12 mouse cellular contexts compared by ENCODE assay signal in genomic region chr5:90608906-90609305, GRCm38 (mm10). TPM values are rescaled to one million over a fixed set of nuclear protein-coding genes. Genes with fewer than 3 reads are reported as not detected.
DNase-seq lines count a peak whose midpoint lies in the region; ATAC-seq lines count a peak whose summit lies in the region.
"Had no signal": no experiment of that assay in that cellular context is flagged by ENCODE, and none has a peak within 500 bp of the region (broad histone marks: within the 10 kb centered on the region; RNA-seq: fewer than 3 reads in every experiment).

No protein-coding gene starts in this region.

- peak; percentile 37 for DNase-seq in limb, embryonic 11.5 days (ENCODE audit: low spot score)
- DNase-seq in limb, embryonic 10.5 days (ENCODE audit: low spot score) = no peak
- DNase-seq in forelimb bud, embryonic 11.5 days (ENCODE audit: low read depth, low spot score) = peak; percentile 32
- DNase-seq in kidney, postnatal 4 days = peak; percentile 23 to 44
- peak; percentile 32 for DNase-seq in lung, postnatal 25 days (ENCODE audit: low spot score)
- DNase-seq in cerebellum, adult 11 months = no peak
- DNase-seq in gastrocnemius, postnatal 10 days = no peak
- DNase-seq: layer of hippocampus, adult 9-11 months; thymus, postnatal 14 days had no signal

- H3K9me3 ChIP-seq in limb, embryonic 11.5 days (ENCODE audit: control insufficient read depth, low read length) = no peaks in the 10 kb centered on the region
- H3K9me3 ChIP-seq in limb, embryonic 10.5 days (replicated peaks) = no peaks in the 10 kb centered on the region

- ATAC-seq in limb, embryonic 11.5 days (ENCODE audit: insufficient number of reproducible peaks, low FRiP score, low TSS enrichment, low read depth) = no peak

- H3K4me2 ChIP-seq in limb, embryonic 11.5 days (ENCODE audit: low read depth, severe bottlenecking) = no peak overlapping the region

- H3K9ac ChIP-seq in limb, embryonic 11.5 days (ENCODE audit: low read length) = no peak overlapping the region
- H3K9ac ChIP-seq: liver, embryonic 14.5 days had no signal

- H3K27me3 ChIP-seq in limb, embryonic 11.5 days (ENCODE audit: control insufficient read depth, insufficient read depth, low read length) = no peaks in the 10 kb centered on the region
- no peaks in the 10 kb centered on the region for H3K27me3 ChIP-seq in limb, embryonic 10.5 days (ENCODE audit: low read depth, poor library complexity, severe bottlenecking)

- H3K36me3 ChIP-seq in limb, embryonic 11.5 days (ENCODE audit: control insufficient read depth, insufficient read depth, low read length) = no peaks in the 10 kb centered on the region
- no peaks in the 10 kb centered on the region for H3K36me3 ChIP-seq in limb, embryonic 10.5 days

- WGBS in limb, embryonic 11.5 days = 47% methylated on average over 11 of the region's 11 CpGs
- 51% methylated on average over 11 of the region's 11 CpGs for WGBS in limb, embryonic 10.5 days

- no peak overlapping the region for H3K27ac ChIP-seq in limb, embryonic 11.5 days (replicated peaks; ENCODE audit: low read depth, low read length)
- H3K27ac ChIP-seq in limb, embryonic 10.5 days = no peak overlapping the region
- H3K27ac ChIP-seq: liver, embryonic 14.5 days had no signal

- no peak overlapping the region for H3K4me3 ChIP-seq in limb, embryonic 11.5 days (ENCODE audit: low read depth, low read length)
- no peak overlapping the region for H3K4me3 ChIP-seq in limb, embryonic 10.5 days

- 0 out of 2 replicates have a peak, but pooled peaks cover 5% of the 10 kb centered on the region for H3K4me1 ChIP-seq in limb, embryonic 11.5 days (ENCODE audit: control insufficient read depth, insufficient read depth, low read length)
- peaks cover 3% of the 10 kb centered on the region; the same call in 1 of the 2 replicates for H3K4me1 ChIP-seq in limb, embryonic 10.5 days

RNA-seq across cellular contexts. Expression of gene Rassf6, which starts 31.6 kb away (rescaled TPM):
- 0.73 and 1.1 TPM in 2 replicates for polyA plus RNA-seq in limb, embryonic 11.5 days (2014; fragmentation: Nextera tagmentation; extraction: Ambion mirVana)
- polyA plus RNA-seq in limb, embryonic 10.5 days (2016; fragmentation: Nextera tagmentation; extraction: Ambion mirVana) = 0.41 and 0.73 TPM in 2 replicates
- not detected for total RNA-seq in gastrocnemius, postnatal 10 days (2021)

RNA-seq across cellular contexts. Expression of gene 5830473C10Rik, which starts 48.0 kb away (rescaled TPM):
- polyA plus RNA-seq in limb, embryonic 11.5 days (2014; fragmentation: Nextera tagmentation; extraction: Ambion mirVana) = not detected in 2 replicates
- not detected in 2 replicates for polyA plus RNA-seq in limb, embryonic 10.5 days (2016; fragmentation: Nextera tagmentation; extraction: Ambion mirVana)
- total RNA-seq in gastrocnemius, postnatal 10 days (2021) = not detected
- total RNA-seq: hematopoietic stem cell, adult 5-6 weeks had no signal
- polyA plus RNA-seq: embryonic facial prominence, embryonic 11.5 days had no signal

Comparison
In these comparisons a context has a peak if more than half of its experiments do, and no peak if none do; other contexts are left out.
1. DNase-seq: peak in limb, embryonic 11.5 days (single experiment), forelimb bud, embryonic 11.5 days (single experiment), kidney, postnatal 4 days (2 of 2) and lung, postnatal 25 days (single experiment); none in limb, embryonic 10.5 days (single experiment), cerebellum, adult 11 months (single experiment) and gastrocnemius, postnatal 10 days (single experiment).